Mouse (Mus musculus) gastrocnemius, adult 18-20 months (tissue): ENCODE results near the gene Tada2b. TPM values are rescaled to one million over a fixed set of nuclear protein-coding genes. Genes with fewer than 3 reads are reported as not detected.
A peak's percentile ranks its signal among the peaks of the same experiment; 100 is the strongest.

Experiments used
- DNase-seq: peaks from one replicate; pipeline ENCODE4 v3.0.0; 2021; ENCODE audit warnings: low spot score
- total RNA-seq, 2 experiments: library from RNA; stranded (reverse); gene quantifications; 2 replicates each; pipeline ENCODE4 v1.2.3; 2021

The Tada2b gene
- total RNA-seq, 2 experiments from 2014 or later: 15.4 to 17.4 TPM

DNA sequence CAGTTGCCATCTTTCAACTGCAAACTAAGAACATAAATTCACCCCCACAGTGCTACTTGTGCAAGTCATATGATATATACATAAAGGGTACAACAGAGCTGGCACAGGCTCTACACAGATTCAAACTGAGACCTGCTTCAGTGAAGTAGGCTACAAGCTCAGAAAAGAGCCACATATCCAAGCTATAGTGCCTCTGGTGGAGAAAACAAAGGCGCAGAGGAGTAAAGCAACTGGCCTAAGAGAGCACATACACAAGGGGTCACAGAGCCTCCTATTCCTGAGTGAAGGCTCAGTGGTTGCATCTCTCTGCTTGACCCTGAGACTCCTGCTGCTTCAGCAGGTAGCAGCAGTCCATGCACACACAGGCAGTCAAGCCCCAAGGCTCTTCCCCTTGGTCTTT lies 3.0 kb downstream of the Tada2b start:
- DNase-seq: no peak

DNA sequence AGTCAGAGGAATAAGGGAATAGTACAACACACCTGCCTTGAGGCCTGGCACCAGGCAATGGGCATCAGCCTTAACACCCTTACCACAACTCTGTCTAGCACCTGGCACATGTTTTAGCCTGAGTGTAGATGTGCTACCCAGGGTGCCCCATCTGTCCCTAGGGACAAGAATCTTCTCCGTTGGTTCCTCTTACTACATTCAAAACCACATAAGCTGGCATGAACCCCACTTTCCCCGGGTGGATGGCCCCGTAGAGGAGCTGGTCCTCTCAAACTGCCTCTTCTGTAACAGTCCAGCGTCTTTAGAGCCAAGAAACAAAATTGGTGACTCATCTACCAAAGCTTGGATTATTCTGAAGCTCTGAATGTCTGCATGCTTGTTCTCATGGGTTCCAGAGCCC lies 3.7 kb downstream of the Tada2b start:
- DNase-seq: no peak

DNA sequence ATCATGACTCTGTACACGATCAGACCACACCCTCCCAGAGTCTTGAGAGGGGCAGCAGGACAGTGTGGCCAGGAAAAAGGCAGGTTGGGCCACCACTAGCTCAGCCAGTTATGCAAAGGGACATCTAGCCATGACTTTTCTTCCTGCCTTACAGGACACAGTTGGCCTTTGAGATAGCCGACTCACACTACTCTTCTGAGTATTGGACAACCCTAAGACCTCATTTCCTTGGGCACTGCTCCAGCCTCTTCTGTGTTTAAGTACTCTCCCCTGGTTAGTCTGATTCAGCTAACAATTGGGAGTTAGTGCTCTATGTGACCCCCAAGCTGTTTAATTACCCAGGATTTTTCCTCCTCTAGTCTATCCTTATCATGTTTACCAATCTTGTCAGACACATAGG lies 4.3 kb downstream of the Tada2b start:
- DNase-seq: no peak

DNA sequence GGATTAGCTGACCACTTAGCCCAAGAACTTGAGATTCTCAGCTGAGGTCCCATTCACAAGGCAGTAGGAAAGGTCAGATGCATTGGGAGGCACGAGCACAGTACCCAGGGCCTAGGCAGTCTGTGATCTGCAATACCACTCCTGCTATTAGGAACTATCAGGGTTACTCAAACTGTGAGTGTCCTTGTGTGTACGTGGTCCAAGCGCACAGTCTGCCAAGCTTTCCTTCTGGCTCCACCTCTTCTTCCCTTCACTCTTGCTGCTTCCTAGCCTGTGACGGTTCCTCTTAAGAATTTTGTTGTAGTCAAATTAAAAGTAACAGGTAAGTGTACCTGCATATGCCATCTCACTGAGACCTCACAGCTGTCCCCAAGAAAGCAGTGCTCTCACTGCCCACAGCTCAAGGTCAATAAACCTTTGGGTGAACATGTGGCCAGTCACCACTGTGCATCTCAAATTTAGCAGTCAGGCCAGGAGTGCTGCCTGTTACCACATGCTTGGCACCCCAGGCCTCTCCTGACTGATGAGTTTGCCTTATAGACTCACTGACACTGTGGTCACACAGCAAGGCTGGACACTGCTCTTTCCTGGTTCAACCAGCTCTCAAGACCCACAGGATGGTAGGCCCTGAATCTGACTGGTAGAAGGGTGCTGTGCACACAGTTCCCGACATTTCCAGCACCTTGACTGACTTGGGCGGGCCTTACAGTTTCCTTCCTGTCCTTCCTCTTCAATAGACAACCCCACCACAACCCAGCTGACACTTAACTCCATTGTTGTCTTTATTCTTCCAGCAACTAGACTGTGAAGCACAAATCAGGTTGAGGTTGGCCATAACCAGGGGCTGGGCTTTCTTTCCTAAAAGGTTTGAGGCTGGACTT lies 5.3 kb downstream of the Tada2b start:
- DNase-seq: peak; percentile 60

DNA sequence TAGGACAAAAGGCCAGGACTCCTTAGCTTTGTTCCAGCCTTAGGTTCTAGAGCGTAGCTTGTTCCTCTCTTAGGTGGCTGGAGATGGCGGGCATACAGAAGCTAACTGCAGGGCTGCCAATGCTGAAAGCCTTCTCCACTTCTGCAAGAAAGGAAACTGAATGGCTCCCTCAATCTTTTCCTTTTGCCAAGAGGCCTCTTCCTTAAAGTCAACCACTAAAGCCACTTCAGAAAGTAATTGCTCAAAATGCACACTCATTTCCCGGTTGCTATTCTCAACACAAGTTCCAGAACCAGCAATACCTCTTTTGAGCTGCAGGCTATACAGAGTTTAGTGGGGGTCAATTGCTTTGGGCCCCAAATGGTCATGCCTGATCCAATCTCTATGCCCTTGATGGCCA lies 6.6 kb downstream of the Tada2b start:
- no peak for DNase-seq

DNA sequence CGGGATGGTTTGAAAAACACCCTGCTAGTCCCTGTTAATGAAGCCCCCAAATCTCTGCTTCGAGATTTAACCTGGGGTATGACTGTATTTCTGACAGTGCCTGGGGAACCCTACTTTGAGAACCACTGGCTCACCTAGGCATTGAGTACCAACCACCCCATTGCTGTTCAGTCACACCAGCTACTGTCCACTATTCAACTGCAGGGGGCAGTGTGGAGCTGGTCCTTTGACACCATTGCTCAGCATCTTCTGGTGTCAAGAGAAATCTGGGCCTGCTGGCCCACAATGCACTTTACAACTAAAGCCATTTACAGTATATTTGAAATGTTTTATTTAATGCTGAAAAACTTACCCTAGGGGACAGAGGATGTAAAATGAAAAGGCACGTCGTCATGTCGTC lies 9.8 kb downstream of the Tada2b start:
- DNase-seq: peak; percentile 68

DNA sequence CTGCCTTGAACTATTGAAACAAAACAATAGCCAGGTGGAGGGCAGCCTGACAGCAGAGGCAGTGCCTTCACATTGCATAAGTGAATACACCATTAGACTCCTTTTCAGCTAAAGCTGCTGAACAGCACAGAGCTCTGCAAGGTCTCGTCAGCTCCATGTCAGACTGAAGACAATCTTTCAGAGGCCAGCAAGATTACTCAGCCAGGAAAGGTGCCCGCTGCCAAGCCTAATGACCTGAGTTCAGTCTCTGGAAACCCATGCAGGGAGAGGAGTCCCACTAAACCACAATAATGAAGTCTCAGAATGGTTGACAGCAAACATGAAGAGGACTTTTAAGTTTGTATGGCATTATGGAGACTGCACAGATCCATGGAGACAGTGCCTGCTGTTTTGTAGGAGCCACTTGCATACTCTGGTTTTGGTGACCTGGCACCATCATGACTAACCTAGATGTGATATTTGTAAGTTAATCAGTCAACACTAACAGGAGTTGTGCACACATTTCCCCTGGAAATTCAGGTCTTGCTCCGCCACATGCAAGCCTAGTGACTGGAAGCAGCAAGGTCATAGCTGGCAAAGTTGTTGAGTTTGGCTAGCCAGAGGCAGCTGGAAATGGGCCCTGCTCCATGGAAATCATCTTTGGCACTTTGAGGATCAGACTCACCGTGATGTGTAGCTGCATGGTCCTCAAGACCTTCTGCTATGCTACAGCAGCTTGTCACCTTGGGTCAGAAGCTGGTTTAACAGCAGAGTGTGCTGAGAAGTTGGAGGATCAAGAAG lies 11.0 kb downstream of the Tada2b start:
- no peak for DNase-seq

DNA sequence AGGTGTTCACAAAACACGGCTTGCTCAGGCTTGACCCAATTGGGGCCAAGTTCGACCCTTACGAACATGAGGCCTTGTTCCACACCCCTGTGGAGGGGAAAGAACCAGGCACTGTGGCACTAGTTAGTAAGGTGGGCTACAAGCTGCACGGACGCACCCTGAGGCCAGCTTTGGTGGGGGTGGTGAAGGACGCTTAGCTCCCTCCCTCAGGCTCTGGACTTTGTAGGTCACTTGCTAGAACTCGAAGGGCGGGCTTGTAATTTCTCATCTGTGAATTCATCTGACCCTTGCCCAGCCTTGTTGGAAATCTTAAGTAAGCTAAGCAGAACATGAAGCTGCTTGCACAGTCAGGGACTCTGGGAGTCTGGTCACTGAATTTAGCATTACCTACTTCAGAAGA lies 12.9 kb downstream of the Tada2b start:
- DNase-seq: no peak

DNA sequence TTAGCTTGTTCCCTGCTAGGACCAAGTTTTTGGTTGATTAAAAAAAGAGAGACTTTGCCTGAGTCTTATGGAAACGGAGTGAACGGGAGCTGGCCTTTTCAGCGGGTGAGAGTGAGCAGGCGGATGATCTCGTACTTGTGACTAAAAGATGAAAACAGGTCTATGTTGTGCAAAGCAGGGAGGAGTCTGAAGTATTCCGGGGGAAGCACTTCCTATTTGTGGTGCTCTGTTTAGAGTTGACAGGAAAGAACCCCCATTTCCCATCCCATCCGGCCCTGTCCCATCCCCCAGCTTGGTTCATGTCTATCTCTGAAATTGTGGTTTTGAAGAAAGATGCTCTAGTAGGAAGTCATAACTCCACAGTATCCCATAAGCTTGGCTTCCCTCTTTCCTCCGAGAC lies 18.2 kb downstream of the Tada2b start:
- DNase-seq: no peak

DNA sequence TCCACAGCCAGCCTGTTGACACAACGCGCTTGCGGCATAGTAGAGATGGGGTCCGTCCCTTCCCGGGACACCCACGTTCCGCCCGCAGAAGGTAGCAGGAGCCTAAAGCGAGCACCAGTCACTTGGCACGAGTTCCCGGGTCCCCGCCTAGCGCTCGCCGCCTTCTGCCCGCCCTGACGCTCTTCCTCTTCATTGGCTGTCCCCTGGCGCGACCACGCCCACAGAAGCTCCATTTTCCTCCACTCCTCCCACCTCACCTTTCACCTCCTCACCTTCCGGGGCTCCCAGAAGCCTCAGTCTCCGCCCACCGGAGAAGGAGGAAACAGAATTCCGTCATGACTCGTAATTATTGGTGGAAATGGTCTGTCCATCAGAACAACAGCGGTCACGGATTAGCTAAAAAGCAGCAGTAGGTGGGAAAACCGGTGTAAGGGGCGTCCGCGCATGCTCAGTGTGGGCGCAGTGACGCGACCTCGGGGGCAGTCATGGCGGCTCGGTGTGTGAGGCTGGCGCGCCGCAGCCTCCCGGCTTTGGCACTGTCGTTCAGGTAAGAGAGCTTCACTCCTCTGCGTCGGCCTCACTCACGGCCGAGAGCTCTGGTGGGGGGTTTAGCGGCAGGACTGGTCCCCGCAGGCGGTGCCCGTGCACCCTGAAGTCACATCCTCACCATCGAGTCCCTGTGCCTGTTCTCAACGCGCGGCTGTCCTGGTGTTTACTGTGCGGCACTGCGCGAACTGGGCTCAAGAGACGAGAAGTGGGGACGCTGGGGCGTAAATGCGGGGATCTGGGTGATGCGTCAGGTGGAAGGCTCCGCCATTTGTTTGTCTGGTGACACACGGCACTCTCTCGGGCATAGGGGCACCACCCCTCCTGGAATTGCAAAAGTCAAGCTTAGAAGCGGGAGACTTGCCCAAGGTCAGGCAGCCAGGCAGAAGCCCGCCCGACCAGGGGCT lies 19.1 kb downstream of the Tada2b start, which contains the start of gene Grpel1:
Grpel1 (plus strand) TSS at position 290 of the 953 bp plus-strand sequence.
- peak; percentile 99 for DNase-seq

DNA sequence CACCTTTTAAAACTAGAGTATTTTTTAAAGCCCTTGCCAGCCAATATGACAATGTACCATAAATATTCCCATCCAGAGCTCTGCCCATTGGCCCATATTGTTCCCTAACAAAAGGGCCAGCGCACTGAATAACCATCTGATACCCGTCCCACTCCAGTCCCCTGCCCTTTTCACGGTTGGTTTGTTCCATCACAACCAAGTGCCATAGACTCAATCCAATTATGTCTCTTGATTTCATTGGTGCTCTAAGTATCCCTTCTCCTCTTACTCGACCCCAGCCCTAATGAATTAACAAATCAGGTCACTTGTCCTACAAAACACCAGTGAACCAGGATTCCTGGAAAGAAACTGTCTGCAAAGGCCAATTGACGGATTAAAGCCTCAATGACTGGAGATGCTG lies 20.7 kb downstream of the Tada2b start:
- no peak for DNase-seq

DNA sequence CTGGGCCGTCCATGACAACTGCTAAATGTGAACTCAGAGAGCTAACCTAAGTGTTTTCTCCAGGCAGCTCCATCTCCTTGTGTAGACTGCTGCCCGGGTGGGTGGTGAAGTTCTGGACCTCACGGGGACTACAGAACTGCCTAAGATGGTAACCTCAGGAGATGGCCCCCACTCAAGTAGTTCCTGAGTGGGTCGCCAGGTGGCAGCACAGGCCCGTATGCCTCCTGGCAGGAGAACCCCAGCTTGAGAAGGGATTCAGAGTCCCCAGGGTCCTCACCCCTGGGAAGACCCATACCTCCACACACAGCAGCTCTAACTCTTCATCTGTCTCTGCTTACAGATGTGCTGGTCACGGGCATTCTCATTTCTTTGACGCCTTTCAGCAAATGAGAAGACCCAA lies 21.3 kb downstream of the Tada2b start:
- peak; percentile 78 for DNase-seq

DNA sequence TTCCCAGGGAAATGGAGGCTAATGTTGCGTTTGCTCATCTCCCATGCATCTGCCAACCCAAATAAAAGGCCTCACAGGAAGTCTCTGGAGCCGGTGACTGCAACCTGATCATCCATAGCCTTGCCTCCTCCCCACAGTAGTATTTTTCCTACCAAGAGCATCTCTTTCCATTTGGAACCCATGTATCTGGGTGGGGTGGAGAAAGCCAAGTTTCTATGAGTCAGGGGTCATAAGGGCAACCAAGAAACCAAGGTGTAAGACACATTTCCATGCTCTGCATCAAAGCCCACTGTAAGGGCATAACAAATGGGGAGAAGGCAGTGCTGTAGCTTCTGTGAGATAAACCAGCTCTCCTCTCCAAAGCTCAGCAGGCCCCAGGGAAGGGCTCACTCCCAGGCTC lies 22.9 kb downstream of the Tada2b start:
- DNase-seq: no peak

DNA sequence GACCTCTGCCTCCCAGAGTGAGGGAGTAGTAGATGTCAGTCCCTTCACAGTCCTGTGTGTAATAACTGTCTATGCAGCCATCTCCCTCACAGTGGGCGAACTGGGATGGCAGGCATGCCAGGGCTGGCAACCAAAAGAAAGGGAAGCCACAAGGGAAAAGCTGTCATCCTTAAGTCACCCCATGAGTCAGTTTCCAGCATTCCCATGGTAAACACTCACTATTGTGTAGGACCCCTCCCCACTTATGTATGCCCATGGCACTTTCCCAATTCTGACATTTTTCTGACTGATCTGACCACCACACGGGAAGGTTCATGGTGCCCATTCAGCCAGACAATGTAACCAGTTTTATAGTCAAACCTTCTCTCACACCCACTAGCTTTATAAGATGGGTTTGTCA lies 23.4 kb downstream of the Tada2b start:
- DNase-seq: no peak

DNA sequence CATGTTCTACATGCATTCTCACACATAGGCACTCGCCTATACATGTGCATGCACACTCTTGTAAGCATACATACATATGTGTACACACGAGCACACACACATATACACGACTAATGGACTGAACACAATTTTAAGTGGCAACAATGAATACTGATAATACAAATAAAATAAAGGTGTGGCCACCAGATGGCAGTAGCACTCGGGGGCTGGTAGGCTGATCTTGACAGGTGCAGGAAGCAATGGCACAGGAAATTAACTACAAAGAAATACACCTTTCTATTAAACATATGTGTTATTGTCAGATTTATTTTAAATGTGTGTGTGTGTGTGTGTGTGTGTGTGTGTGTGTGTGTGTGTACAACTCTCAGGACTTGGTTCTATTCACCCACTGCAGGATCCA lies 25.2 kb downstream of the Tada2b start:
- peak; percentile 46 for DNase-seq

DNA sequence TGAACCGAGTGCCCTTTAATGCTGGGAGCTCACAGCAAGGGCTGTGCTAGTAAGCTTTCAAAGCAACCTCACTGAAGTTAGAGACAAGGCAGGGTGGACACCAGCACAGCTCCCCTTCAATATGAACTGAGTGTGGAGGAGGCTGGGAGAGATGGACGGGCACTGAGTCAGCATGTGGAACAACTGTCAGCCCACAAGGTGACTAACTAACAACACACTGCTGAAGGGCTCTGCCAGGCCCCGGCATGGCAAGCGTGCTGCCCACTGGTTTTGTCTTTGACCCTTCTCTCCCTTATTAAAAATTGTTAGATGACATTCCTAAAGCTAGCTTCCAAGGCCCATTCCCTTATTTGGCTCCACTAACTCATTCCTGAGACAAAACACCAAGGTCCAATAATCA lies 26.4 kb downstream of the Tada2b start:
- DNase-seq: no peak

DNA sequence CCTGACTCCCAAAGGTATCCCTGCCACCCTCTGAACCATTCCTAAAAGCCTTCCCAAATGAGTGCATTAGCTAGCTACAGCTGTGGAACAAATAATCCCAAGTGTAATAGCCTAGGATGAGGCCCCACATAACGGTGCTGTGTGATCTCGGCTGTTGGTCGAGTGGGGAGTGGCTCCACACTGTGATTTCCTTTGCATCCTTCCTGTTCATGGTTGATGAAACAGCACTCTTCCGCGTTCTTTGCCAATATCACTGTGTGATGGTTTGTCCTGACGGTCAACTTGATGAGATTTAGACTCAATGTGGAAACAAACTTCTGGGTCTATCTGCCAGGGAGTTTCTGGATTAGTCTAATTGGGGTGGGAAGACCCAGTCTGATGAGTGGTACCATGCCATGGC lies 31.3 kb downstream of the Tada2b start:
- no peak for DNase-seq

DNA sequence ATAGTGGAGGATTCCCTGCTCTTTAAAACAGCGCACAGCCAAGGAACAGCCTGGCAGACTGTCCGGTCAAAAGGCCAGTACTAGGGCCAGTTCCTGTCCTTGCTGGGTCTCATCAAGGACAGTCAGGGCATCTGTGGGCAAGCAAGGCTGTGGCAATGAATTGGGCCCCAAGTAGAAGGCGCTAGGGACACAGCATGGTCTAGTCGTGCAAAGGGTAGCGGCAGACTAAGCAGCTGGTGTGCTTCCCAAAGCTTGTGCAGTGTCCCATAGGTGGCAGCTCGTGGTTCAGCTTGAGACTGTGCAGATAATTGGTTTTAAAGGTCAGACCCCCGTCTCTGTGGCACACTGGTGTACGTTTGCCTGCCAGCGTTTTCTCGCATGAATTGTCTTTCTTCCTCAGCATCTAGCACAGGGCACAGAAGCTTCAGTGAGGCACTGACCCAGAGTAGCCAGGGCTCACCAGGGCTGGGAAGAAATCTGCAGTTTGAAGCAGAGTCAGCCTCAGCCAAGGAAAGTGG lies 32.2 kb downstream of the Tada2b start:
- DNase-seq: no peak

DNA sequence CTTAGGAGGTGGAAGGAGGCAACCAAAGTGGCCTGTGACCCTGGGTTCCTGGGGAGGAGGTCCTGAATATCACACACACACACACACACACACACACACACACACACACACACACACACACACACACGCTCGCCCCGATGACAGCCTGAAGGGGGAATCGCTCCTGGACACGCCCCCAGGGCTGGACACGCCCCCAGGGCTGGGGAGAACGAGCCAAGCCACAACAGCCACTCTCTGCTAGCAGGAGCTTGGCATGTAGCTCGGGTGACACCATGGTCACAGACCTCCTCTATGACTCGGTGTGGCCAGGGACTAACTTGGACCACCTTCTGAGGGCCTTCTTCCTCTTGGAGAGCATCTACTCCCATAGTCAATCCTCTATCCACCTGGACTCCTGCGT lies 33.0 kb downstream of the Tada2b start:
- DNase-seq: no peak

DNA sequence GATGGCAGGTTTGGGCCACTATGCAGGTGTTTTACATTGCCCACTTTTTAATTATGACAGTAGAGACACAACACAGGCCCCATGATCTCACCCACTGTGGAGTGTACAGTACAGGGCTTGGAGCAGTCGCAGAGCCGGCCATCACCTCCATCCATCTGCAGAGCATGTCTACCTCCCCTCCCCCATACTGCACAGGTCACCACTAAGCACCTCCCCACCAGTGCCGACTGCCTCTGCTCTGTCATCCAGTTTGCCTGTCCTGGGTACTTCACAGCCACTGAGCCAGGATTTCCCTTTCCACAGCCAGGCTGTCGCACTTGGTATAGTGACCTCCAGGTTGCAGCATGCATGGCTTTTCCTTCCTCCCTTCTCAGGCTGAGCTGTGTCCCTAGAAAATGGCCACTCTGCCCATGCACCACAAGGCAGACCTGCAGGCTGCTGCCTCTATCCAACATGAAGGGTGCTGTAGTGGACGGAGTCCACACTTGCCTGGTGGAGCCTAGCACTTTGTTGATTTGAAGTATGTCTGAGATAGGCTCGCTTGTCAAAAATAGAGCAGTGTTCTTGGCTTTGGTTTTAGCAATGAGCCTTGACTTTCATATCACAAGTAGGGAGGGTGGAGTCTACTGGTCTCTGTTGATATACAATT lies 34.3 kb downstream of the Tada2b start:
- no peak for DNase-seq

DNA sequence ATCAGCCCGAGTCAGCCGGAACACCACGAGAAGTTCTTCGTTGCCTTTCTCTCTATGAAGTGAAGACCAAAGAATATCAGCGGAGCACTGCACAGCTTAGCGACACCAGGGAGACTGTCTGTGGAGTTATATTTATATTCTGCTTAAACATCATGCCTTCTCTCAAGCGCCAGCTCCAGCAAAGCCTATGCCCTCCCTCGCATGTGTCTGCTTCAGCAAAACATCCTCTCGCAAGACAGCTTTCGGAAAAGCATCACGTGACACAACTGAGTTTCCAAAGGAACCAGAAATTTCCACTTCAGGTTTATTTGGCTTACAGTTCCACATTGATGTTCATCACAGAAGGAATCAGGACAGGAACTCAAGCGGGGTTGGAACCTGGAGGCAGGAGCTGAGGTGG lies 36.2 kb downstream of the Tada2b start:
- no peak for DNase-seq
